Mouse (Mus musculus) small intestine, adult 2 months (tissue): Measurements from ENCODE around the gene Extl1.

Source experiments
- CTCF ChIP-seq: fragments of 200-500 bp; IDR thresholded peaks from 2 replicates; pipeline ENCODE4 v1.5.1; 2012; ENCODE audit warnings: low read depth, mild to moderate bottlenecking, control low read depth, inconsistent platforms, low read length, moderate library complexity, mixed read lengths; ENCODE audit not compliant: insufficient replicate concordance, insufficient read length; ENCODE audit errors: extremely low read depth
- POLR2A ChIP-seq: fragments of 200-500 bp; IDR thresholded peaks from 2 replicates; pipeline ENCODE4 v1.6.1; 2012; ENCODE audit warnings: low read depth, mild to moderate bottlenecking, control low read depth, inconsistent platforms, low read length, moderate library complexity

- no peak for TF ChIP-seq CTCF
- no peak for TF ChIP-seq POLR2A
Measured at GRCm38 (mm10) chr4:134310106-134310505, 73.5 kb downstream of the Extl1 start.
